Mouse (Mus musculus): ENCODE measurements around the gene Dnah12.

DNA sequence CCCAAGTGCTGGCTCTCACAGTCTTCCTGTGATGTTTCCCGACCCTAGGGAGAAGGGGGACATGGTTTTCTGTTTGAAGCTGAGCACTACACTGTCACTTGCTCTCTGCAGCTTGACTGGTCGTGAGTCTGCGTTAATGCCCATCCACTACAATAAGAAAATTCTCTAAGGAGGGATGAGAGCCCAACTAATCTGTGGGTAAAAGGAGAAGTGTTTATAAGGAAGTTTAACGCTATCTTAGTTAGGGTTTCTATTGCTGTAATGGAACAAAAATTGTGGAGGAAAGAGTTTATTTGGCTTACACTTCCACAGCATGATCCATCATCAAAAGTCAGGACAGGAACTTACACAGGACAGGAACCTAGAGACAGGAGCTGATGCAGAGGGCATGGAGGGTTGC, 123.7 kb downstream of the Dnah12 start:
- TF ChIP-seq POLR2A (IDR thresholded peaks at IDR 0.05; ENCODE audit: insufficient read length, low read depth) (no peak), SRF (IDR thresholded peaks at IDR 0.05; ENCODE audit: control insufficient read depth, insufficient read length, low read depth) (no peak), POLR2AphosphoS2 (IDR thresholded peaks at IDR 0.05; ENCODE audit: insufficient read length, low read depth) (no peak), MAX (IDR thresholded peaks at IDR 0.05; ENCODE audit: low read depth) (no peak), E2F4 (IDR thresholded peaks at IDR 0.05; ENCODE audit: insufficient read depth) (no peak), CEBPB (IDR thresholded peaks at IDR 0.05; ENCODE audit: insufficient read depth, poor library complexity, severe bottlenecking) (no peak)

Measured in myocyte (in vitro differentiated cells).